ENCODE assay signal across 8 mouse cellular contexts in genomic region chr7:81570752-81571107, GRCm38 (mm10). TPM values are rescaled to one million over a fixed set of nuclear protein-coding genes. Genes with fewer than 3 reads are reported as not detected.
DNase-seq lines count a peak whose midpoint lies in the region; ATAC-seq and TF ChIP-seq lines count a peak whose summit lies in the region.

No protein-coding gene starts in this region.

- no peak overlapping the region for H3K9ac ChIP-seq in heart, embryonic 11.5 days (ENCODE audit: low read depth, low read length)
- no peak overlapping the region for H3K9ac ChIP-seq in ES-E14 (ENCODE audit: insufficient read depth, low read depth, low read length, poor library complexity, severe bottlenecking)

- peak overlapping the region; percentile 65 for H3K4me2 ChIP-seq in heart, embryonic 11.5 days

- in situ Hi-C loops in ES-E14 (cut with MboI; ENCODE audit: low sequenced_read_pairs in 2 of 2, unreplicated experiment in 2 of 2): no loop called here

- no peaks in the 10 kb centered on the region for H3K36me3 ChIP-seq in heart, embryonic 11.5 days (ENCODE audit: control insufficient read depth, insufficient read depth, low read length)
- peaks cover 2% of the 10 kb centered on the region; the same call in 1 of the 2 replicates for H3K36me3 ChIP-seq in ES-E14 (ENCODE audit: control insufficient read depth, insufficient read depth, low read length, poor library complexity, severe bottlenecking)
- peaks cover 10% of the 10 kb centered on the region; the same call in 1 of the 2 replicates for H3K36me3 ChIP-seq in hindbrain, embryonic 10.5 days

- peaks cover 14% of the 10 kb centered on the region for H3K4me1 ChIP-seq in heart, embryonic 11.5 days (ENCODE audit: control insufficient read depth, insufficient read depth, low read length)
- H3K4me1 ChIP-seq in ES-E14 (ENCODE audit: control insufficient read depth in 2 of 2, insufficient read depth in 2 of 2, low read length in 2 of 2, poor library complexity in 1 of 2): peaks cover 0 to 2% of the 10 kb centered on the region in 2 experiments; a peak in 2 of 4 replicates
- H3K4me1 ChIP-seq in hindbrain, embryonic 10.5 days (replicated peaks): peaks cover 19% of the 10 kb centered on the region

- H3K4me3 ChIP-seq in heart, embryonic 11.5 days (ENCODE audit: low read depth, low read length): peak overlapping the region; percentile 94
- peak overlapping the region; percentile 12 to 77; a peak in 3 of 4 replicates for H3K4me3 ChIP-seq in ES-E14 (ENCODE audit: insufficient read depth in 1 of 2, low read depth in 1 of 2, low read length in 2 of 2, poor library complexity in 1 of 2, severe bottlenecking in 1 of 2)
- H3K4me3 ChIP-seq in hindbrain, embryonic 10.5 days: peak overlapping the region; percentile 83

- no peaks in the 10 kb centered on the region for H3K9me3 ChIP-seq in heart, embryonic 11.5 days (replicated peaks; ENCODE audit: control insufficient read depth, low read length)
- H3K9me3 ChIP-seq in ES-E14 (ENCODE audit: control insufficient read depth, insufficient read depth, low read depth, low read length): no peaks in the 10 kb centered on the region
- no peaks in the 10 kb centered on the region for H3K9me3 ChIP-seq in hindbrain, embryonic 10.5 days

- ATAC-seq in heart, embryonic 11.5 days (replicated peaks; ENCODE audit: insufficient number of reproducible peaks, low FRiP score, low TSS enrichment): peak; percentile 19; the same call in 1 of the 2 replicates
- peak; percentile 18; the same call in 1 of the 2 replicates for ATAC-seq in megakaryocyte progenitor cell, adult 5-6 weeks (replicated peaks; ENCODE audit: poor library complexity)

- intact Hi-C loops in heart, postnatal 10 days (cut with DNase I): loop anchor here (2.0 to 10.0 kb wide), 3 partner anchors 48 to 406 kb away; partner anchors contain the start of gene Rps17

- peak overlapping the region; percentile 96; the same call in 1 of the 2 replicates for H3K27ac ChIP-seq in heart, embryonic 11.5 days (ENCODE audit: low read depth, low read length)
- no peak overlapping the region for H3K27ac ChIP-seq in ES-E14 (ENCODE audit: insufficient read depth, low read depth, low read length, poor library complexity, severe bottlenecking)
- peak overlapping the region; percentile 93; the same call in 1 of the 2 replicates for H3K27ac ChIP-seq in hindbrain, embryonic 10.5 days

- DNase-seq in heart, postnatal 10 days: no peak
- DNase-seq in ES-E14 (ENCODE audit: low read depth, low spot score): no peak
- DNase-seq in hindbrain, embryonic 10.5 days (ENCODE audit: low spot score): no peak
- no peak for DNase-seq in embryo, embryonic 10 days (ENCODE audit: low spot score)
- no peak for DNase-seq in T-cell, adult 2 months (ENCODE audit: low spot score)
- DNase-seq in gastrocnemius, postnatal 4 days (ENCODE audit: low spot score in 2 of 2): no peak

- 2% methylated on average over 5 of the region's 5 CpGs for WGBS in heart, embryonic 11.5 days (ENCODE audit: insufficient replicate concordance)
- WGBS in hindbrain, embryonic 10.5 days: 5% methylated on average over 5 of the region's 5 CpGs

- no peaks in the 10 kb centered on the region for H3K27me3 ChIP-seq in heart, embryonic 11.5 days (ENCODE audit: control insufficient read depth, insufficient read depth, low read length)
- H3K27me3 ChIP-seq in hindbrain, embryonic 10.5 days (ENCODE audit: insufficient read depth, poor library complexity, severe bottlenecking): no peaks in the 10 kb centered on the region; the same call in none of the 2 replicates

TF ChIP-seq in ES-E14, 5 proteins besides CTCF, POLR2A, EP300 and RAD21:
- TF ChIP-seq ZC3H11A (IDR thresholded peaks at IDR 0.05; ENCODE audit: borderline replicate concordance, low read depth, low read length): peak; percentile 21; the same call in 1 of the 2 replicates
- TF ChIP-seq HCFC1 (IDR thresholded peaks at IDR 0.05; ENCODE audit: borderline replicate concordance, insufficient read depth, low read length): no peak
- no peak for TF ChIP-seq CHD2 (IDR thresholded peaks at IDR 0.05; ENCODE audit: low read depth, low read length)
- TF ChIP-seq MAFK (IDR thresholded peaks at IDR 0.05; ENCODE audit: insufficient read depth, low read depth, low read length): no peak
- no peak for TF ChIP-seq ZNF384 (IDR thresholded peaks at IDR 0.05; ENCODE audit: low read depth, low read length)

RNA-seq across cellular contexts. Expression of gene Whamm, which starts 0.3 kb away (rescaled TPM):
- 5.9 and 6.2 TPM in 2 replicates for polyA plus RNA-seq in heart, embryonic 11.5 days (2014; fragmentation: Nextera tagmentation; extraction: Ambion mirVana)
- 1 to 10 TPM; 8.1 to 9.2 TPM for total RNA-seq in heart, postnatal 10 days (2021)
- 10.3 and 10.7 TPM in 2 replicates for total RNA-seq in ES-E14 (2012; rRNA removed)
- polyA plus RNA-seq in hindbrain, embryonic 10.5 days (2016; fragmentation: Nextera tagmentation; extraction: Ambion mirVana): 2.9 and 4.2 TPM in 2 replicates
- total RNA-seq in megakaryocyte progenitor cell, adult 5-6 weeks (2015): 12.3 and 13.4 TPM in 2 replicates
- total RNA-seq in megakaryocyte progenitor cell, adult 5-6 weeks (2017): 17.5 and 18.6 TPM in 2 replicates
- 1 to 10 TPM; 7.5 to 9.0 TPM for total RNA-seq in gastrocnemius, postnatal 4 days (2021)

RNA-seq across cellular contexts. Expression of gene Fsd2, which starts 4.0 kb away (rescaled TPM):
- 50.9 and 62.4 TPM in 2 replicates for polyA plus RNA-seq in heart, embryonic 11.5 days (2014; fragmentation: Nextera tagmentation; extraction: Ambion mirVana)
- 100 to 1,000 TPM; 214 to 226 TPM for total RNA-seq in heart, postnatal 10 days (2021)
- total RNA-seq in ES-E14 (2012; rRNA removed): 0.05 and 0.09 TPM in 2 replicates
- 0.07 and 0.54 TPM in 2 replicates for polyA plus RNA-seq in hindbrain, embryonic 10.5 days (2016; fragmentation: Nextera tagmentation; extraction: Ambion mirVana)
- total RNA-seq in megakaryocyte progenitor cell, adult 5-6 weeks (2015): 0.17 TPM in 1 of 2 replicates, not detected in the other
- 0.04 and 0.27 TPM in 2 replicates for total RNA-seq in megakaryocyte progenitor cell, adult 5-6 weeks (2017)
- total RNA-seq in gastrocnemius, postnatal 4 days (2021): 100 to 1,000 TPM; 152 to 158 TPM

Comparison
In these comparisons a context has a peak if more than half of its experiments do, and no peak if none do; other contexts are left out.
1. RNA of gene Fsd2, which starts 4.0 kb away (total RNA-seq): 214 to 226 TPM in heart, postnatal 10 days and 152 to 158 TPM in gastrocnemius, postnatal 4 days; 0.04 to 0.27 TPM in megakaryocyte progenitor cell, adult 5-6 weeks and 0.05 to 0.09 TPM in ES-E14; every median in the first group is over 100 times any median in the second.
2. Peak in every context shown above with its lines, with median percentiles within 50 percentile points of each other: H3K4me3 ChIP-seq.